Mouse (Mus musculus): ENCODE measurements around the gene Gm4858.

DNA sequence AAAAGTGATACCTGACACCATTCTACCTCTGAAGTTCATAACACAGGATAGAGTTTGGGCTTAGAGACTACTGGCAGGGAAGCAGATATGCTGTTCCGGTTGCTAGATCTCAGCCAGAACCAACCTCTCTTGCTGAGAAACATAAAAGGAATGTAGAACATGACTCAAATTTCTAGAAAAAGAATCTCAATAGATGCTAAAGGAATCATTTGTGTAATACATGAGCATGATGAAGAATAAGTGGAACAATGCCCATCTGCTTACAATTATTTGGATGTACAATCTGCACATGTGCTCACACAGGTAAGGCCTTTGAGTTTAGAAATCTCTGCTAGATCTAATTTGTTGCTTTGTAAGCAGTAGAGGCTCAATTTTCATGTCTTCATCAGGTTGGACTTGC, 47.5 kb upstream of the Gm4858 start:
- TF ChIP-seq ZC3H11A (IDR thresholded peaks at IDR 0.05; ENCODE audit: borderline replicate concordance, low read depth, low read length) (no peak), MAFK (IDR thresholded peaks at IDR 0.05; ENCODE audit: insufficient read depth, low read depth, low read length) (no peak), CHD2 (IDR thresholded peaks at IDR 0.05; ENCODE audit: low read depth, low read length) (no peak)

Data from ES-E14 (cell line).